Mouse (Mus musculus): ENCODE data around the gene Aldh3a2.
"Not testable (repeated sequence)": the region's sequence is repeated elsewhere in the genome, so short reads cannot be mapped to it uniquely, and the experiment has no call there.

Gene Aldh3a2

GRCm38 (mm10) chr11:61266551-61267533, at the start of gene Aldh3a2:
Gene Aldh3a2, minus strand, starts transcription at chr11:61267464.
- DNase-seq (ENCODE audit: low read depth, low spot score) = peak; percentile 87

- no peak for DNase-seq (ENCODE audit: low read depth, low spot score)
Observed at GRCm38 (mm10) chr11:61316864-61317263, 49.6 kb upstream of the Aldh3a2 start.

- no peak for DNase-seq (ENCODE audit: low read depth, low spot score)
Observed at GRCm38 (mm10) chr11:61310321-61310720, 43.1 kb upstream of the Aldh3a2 start.

GRCm38 (mm10) chr11:61309831-61310230, 42.6 kb upstream of the Aldh3a2 start:
- no peak for DNase-seq (ENCODE audit: low read depth, low spot score)

- DNase-seq (ENCODE audit: low read depth, low spot score) = no peak
Observed at GRCm38 (mm10) chr11:61307795-61308194, 40.5 kb upstream of the Aldh3a2 start.

- DNase-seq (ENCODE audit: low read depth, low spot score) = no peak
Observed at GRCm38 (mm10) chr11:61305377-61305776, 38.1 kb upstream of the Aldh3a2 start.

GRCm38 (mm10) chr11:61304535-61304934, 37.3 kb upstream of the Aldh3a2 start:
- DNase-seq (ENCODE audit: low read depth, low spot score) = not testable (repeated sequence)

- DNase-seq (ENCODE audit: low read depth, low spot score) = no peak
Observed at GRCm38 (mm10) chr11:61300716-61301392, 33.6 kb upstream of the Aldh3a2 start.

GRCm38 (mm10) chr11:61300205-61300604, 32.9 kb upstream of the Aldh3a2 start:
- no peak for DNase-seq (ENCODE audit: low read depth, low spot score)

- no peak for DNase-seq (ENCODE audit: low read depth, low spot score)
Observed at GRCm38 (mm10) chr11:61297901-61298300, 30.6 kb upstream of the Aldh3a2 start.

GRCm38 (mm10) chr11:61297326-61297725, 30.1 kb upstream of the Aldh3a2 start:
- DNase-seq (ENCODE audit: low read depth, low spot score) = no peak

GRCm38 (mm10) chr11:61296556-61296955, 29.3 kb upstream of the Aldh3a2 start:
- no peak for DNase-seq (ENCODE audit: low read depth, low spot score)

GRCm38 (mm10) chr11:61295556-61295955, 28.3 kb upstream of the Aldh3a2 start:
- DNase-seq (ENCODE audit: low read depth, low spot score) = no peak

- DNase-seq (ENCODE audit: low read depth, low spot score) = no peak
Observed at GRCm38 (mm10) chr11:61294431-61294830, 27.2 kb upstream of the Aldh3a2 start.

- no peak for DNase-seq (ENCODE audit: low read depth, low spot score)
Observed at GRCm38 (mm10) chr11:61293251-61293650, 26.0 kb upstream of the Aldh3a2 start.

- no peak for DNase-seq (ENCODE audit: low read depth, low spot score)
Observed at GRCm38 (mm10) chr11:61284323-61284722, 17.1 kb upstream of the Aldh3a2 start.

GRCm38 (mm10) chr11:61283414-61284049, 16.3 kb upstream of the Aldh3a2 start:
- DNase-seq (ENCODE audit: low read depth, low spot score) = no peak

- DNase-seq (ENCODE audit: low read depth, low spot score) = no peak
Observed at GRCm38 (mm10) chr11:61278445-61279077, 11.3 kb upstream of the Aldh3a2 start.

- no peak for DNase-seq (ENCODE audit: low read depth, low spot score)
Observed at GRCm38 (mm10) chr11:61277937-61278336, 10.7 kb upstream of the Aldh3a2 start.

GRCm38 (mm10) chr11:61276482-61276881, 9.2 kb upstream of the Aldh3a2 start:
- DNase-seq (ENCODE audit: low read depth, low spot score) = no peak

- DNase-seq (ENCODE audit: low read depth, low spot score) = no peak
Observed at GRCm38 (mm10) chr11:61275106-61275505, 7.8 kb upstream of the Aldh3a2 start.

GRCm38 (mm10) chr11:61274421-61274820, 7.2 kb upstream of the Aldh3a2 start:
- no peak for DNase-seq (ENCODE audit: low read depth, low spot score)
